Mouse (Mus musculus) midbrain, embryonic 12.5 days (tissue): ENCODE data around the gene Ndufs2. TPM values are rescaled to one million over a fixed set of nuclear protein-coding genes. Genes with fewer than 3 reads are reported as not detected.

Experiments used
- ATAC-seq: fragments of 200-750 bp; cut with Nextera tagmentation; 2 replicates; pipeline ENCODE4 v1.8.0; 2017; ENCODE audit warnings: low read depth, moderate TSS enrichment, moderate library complexity; ENCODE audit not compliant: low FRiP score
- H3K27ac ChIP-seq: fragments of 300-500 bp; sonication (generic); replicated peaks from 2 replicates; pipeline ENCODE4 v1.5.1; 2016; ENCODE audit warnings: mild to moderate bottlenecking
- H3K27me3 ChIP-seq: fragments of 300-500 bp; sonication (generic); 2 replicates; pipeline ENCODE4 v1.6.1; 2016; ENCODE audit warnings: mild to moderate bottlenecking
- H3K36me3 ChIP-seq: fragments of 300-500 bp; sonication (generic); 2 replicates; pipeline ENCODE4 v1.6.1; 2016
- H3K4me1 ChIP-seq: fragments of 300-500 bp; sonication (generic); 2 replicates; pipeline ENCODE4 v1.6.1; 2016
- H3K4me2 ChIP-seq: fragments of 300-500 bp; sonication (generic); replicated peaks from 2 replicates; pipeline ENCODE4 v1.6.1; 2016; ENCODE audit warnings: mild to moderate bottlenecking, moderate library complexity
- H3K4me3 ChIP-seq: fragments of 300-500 bp; sonication (generic); 2 replicates; pipeline ENCODE4 v1.5.1; 2016; ENCODE audit warnings: mild to moderate bottlenecking
- H3K9ac ChIP-seq: fragments of 300-500 bp; sonication (generic); replicated peaks from 2 replicates; pipeline ENCODE4 v1.6.1; 2016; ENCODE audit warnings: mild to moderate bottlenecking, moderate library complexity
- H3K9me3 ChIP-seq: fragments of 300-500 bp; sonication (generic); 2 replicates; pipeline ENCODE4 v1.6.1; 2016; ENCODE audit warnings: mild to moderate bottlenecking
- WGBS: fragments of 180-500 bp; shearing (Covaris S2); methylation state at CpG from one replicate; pipeline ENCODE4 v1.1.7; 2016; 5-methylcytosine and 5-hydroxymethylcytosine counted together
- polyA plus RNA-seq: library from polyadenylated mRNA; unstranded; fragments of >200 nt; fragmentation: Nextera tagmentation; extraction: Ambion mirVana; gene quantifications from 2 replicates; pipeline ENCODE4 v1.2.1, GENCODE M21; 2016

The Ndufs2 gene
- polyA plus RNA-seq, 1 experiment from 2014 or later = 226 TPM

DNA sequence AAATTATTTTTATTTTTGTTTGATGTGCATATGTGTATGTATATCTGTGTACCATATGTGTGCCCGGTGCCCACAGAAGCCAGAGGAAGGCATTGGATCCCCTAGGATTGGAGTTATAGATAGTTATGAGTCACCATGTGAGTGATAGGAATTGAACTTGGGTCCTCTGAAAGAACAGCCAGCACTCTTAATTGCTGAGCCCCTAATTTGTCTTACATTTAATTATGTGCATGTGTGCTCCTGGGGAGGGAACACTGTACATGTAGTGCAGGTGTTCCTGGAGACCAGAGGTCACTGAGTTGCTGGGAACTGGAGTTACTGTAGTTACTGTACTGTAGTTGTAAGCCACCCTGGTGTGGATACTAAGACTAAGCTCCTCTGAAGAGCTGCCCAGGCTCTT is 50.4 kb downstream of the Ndufs2 start:
- ATAC-seq = no peak
- 94% methylated on average over 1 of the region's 1 CpGs for WGBS
- H3K4me3 ChIP-seq = no peak overlapping the region

DNA sequence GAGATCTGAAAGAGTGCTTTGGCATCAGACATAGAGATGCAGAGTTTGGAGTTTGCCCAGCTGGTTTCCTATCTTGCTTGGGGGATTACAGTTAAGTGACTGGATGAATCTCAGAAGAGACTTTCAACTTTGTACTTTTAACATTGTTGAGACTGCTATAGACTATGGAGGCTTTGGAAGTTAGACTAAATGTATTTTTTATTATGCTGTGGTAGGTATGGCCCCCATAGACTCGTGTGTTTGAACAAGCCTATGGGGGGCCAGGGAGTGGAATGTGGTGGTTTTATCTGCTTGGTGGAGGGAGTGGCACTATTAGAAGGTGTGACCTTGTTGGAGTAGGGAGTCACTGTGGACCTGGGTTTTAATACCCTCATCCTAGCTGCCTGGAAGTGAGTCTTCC is 51.7 kb downstream of the Ndufs2 start:
- 71% methylated on average over 1 of the region's 1 CpGs for WGBS
- peaks cover 30% of the 10 kb centered on the region for H3K27me3 ChIP-seq
- no peak overlapping the region for H3K4me3 ChIP-seq
- H3K4me1 ChIP-seq = peaks cover 13% of the 10 kb centered on the region
- H3K9me3 ChIP-seq = no peaks in the 10 kb centered on the region
- ATAC-seq = no peak
- no peak overlapping the region for H3K27ac ChIP-seq
- no peak overlapping the region for H3K9ac ChIP-seq
- H3K4me2 ChIP-seq = no peak overlapping the region
- H3K36me3 ChIP-seq = no peaks in the 10 kb centered on the region

More for the DNA sequence above, 50.4 kb downstream of the Ndufs2 start:
- no peaks in the 10 kb centered on the region for H3K36me3 ChIP-seq
- no peak overlapping the region for H3K4me2 ChIP-seq
- H3K9ac ChIP-seq = no peak overlapping the region
- no peak overlapping the region for H3K27ac ChIP-seq
- no peaks in the 10 kb centered on the region for H3K9me3 ChIP-seq
- H3K4me1 ChIP-seq = peaks cover 6% of the 10 kb centered on the region
- peaks cover 17% of the 10 kb centered on the region for H3K27me3 ChIP-seq

DNA sequence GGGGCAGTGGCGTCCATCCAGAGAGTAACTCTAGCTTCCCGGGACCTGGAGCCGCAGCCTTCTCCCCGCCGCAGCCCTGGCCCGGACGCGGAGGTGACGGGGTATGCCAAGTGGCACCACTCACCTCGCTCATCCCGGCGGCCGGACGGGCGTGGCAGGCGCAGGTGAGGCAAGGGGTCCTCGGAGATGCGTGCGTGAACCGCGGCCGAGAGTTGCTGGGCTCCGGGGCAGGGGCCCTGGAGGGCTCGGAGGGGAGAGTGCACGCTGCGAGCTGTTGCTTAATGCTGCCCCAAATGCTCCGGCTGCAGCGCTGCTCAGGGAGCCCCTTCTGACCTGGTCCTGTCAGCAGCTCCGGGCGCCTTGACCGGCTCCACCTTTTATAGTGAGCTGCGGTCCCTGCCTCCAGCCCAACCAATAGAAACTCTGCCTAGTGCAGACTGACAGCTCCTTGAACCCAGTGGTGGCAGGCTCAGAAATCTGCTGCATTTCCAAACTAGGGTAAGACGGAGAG is 55.2 kb downstream of the Ndufs2 start, which contains the start of gene Pcp4l1:
Gene Pcp4l1 (minus strand): TSS at position 382 of the 511 bp plus-strand sequence.
- Histone ChIP-seq H3K4me1 (peaks cover 30% of the 10 kb centered on the region), H3K27ac (no peak within 1 kb of the TSS), H3K4me3 (peak within 1 kb of the TSS; percentile 65), H3K9ac (peak within 1 kb of the TSS; percentile 61; the same call in 1 of the 2 replicates), H3K27me3 (peaks cover 42% of the 10 kb centered on the region), H3K4me2 (peak within 1 kb of the TSS; percentile 99), H3K36me3 (no peaks in the 10 kb centered on the region), H3K9me3 (no peaks in the 10 kb centered on the region)
- under 1% methylated on average over 33 of the region's 33 CpGs for WGBS
- peak; percentile 81 for ATAC-seq

DNA sequence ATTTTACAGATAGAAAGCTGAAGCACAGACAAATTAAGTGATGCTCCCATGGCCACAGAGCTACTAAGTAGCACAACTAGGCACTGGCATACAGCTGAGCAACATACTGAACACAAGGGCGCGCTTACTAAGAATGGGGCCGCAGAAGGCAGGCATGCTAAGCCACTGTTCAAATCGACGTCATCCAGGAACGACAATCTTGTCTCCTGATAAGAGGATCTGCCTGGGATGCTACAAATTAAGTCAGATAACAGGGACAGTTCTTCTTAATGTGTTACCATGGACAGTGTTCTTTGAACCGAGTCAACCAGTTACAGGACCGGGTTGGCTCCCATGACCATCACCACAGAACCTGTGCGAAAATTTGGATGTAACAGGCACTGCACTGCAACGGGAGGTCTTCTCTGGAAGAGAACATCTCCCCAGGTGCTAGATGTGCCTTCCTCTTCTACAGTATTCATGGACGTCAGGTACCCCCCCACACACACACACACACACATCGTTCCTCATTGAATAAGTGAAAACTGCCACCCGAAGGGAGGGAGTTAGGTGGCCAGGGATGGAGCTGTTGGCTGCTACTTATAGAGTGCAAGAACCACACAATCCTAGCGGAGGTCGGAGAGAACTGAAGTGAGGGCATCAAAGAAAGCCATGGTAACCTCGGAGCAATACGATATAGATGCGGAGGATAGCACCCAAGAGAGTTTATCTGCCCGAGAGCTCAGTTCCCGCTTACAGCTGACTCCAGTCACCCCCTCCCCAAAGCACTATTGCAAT is 56.0 kb downstream of the Ndufs2 start:
- Histone ChIP-seq H3K27ac (no peak overlapping the region), H3K36me3 (no peaks in the 10 kb centered on the region), H3K4me1 (peaks cover 30% of the 10 kb centered on the region), H3K9ac (peak overlapping the region; percentile 61; the same call in 1 of the 2 replicates), H3K9me3 (no peaks in the 10 kb centered on the region), H3K4me3 (peak overlapping the region; percentile 65), H3K27me3 (peaks cover 48% of the 10 kb centered on the region), H3K4me2 (peak overlapping the region; percentile 99)
- ATAC-seq = no peak
- WGBS = 6% methylated on average over 20 of the region's 20 CpGs

DNA sequence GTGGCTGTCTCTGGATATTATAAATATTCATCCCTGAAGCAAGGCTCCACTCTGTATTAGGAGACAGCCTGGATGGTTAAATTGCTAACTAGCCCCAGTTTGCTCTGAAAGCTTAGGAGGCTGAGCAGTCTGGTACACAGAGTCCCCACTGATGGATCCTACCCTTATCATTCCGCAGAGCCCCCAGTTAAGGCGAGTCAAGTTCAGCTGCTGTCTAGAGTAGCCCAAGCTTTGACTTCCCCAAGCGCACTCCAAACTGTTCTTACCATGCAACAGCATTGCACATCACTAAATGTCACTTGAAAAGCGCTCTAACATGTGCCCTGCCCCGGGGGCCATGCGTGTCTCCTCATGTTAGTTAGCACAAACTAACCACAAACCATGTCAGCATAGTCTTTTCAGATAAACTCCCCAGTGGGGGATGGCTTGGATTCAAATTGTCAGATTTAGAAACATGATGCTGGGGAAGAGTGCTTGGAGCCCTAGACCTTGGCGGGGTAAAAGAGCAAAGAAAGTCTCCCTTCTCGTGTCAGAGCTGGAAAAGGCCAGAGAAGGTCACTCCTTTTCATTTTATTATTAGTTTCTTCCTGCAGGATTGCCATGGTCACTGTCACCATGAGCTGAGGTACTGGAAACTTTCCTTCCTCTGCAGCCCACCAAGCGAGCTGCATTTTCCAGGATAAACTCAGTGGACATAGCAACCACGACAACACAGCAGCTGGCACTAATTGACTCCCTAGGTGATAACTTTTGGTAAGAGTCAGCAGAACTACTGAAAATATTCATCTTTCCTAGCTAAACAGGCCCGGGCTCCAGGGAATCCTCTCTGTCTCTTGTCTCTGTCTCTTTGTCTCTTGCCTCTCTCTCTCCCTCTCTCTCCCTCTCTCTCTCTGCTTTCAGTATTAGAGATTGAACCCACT is 57.0 kb downstream of the Ndufs2 start:
- no peak overlapping the region for H3K27ac ChIP-seq
- peak overlapping the region; percentile 52 for H3K4me2 ChIP-seq
- H3K4me3 ChIP-seq = 0 out of 2 replicates have a peak overlapping the region, but pooled peaks have one; percentile 1
- 22% methylated on average over 11 of the region's 11 CpGs for WGBS
- no peak; the same call in 1 of the 2 replicates for ATAC-seq
- peaks cover 48% of the 10 kb centered on the region for H3K27me3 ChIP-seq
- peaks cover 38% of the 10 kb centered on the region for H3K4me1 ChIP-seq
- no peaks in the 10 kb centered on the region for H3K9me3 ChIP-seq
- H3K36me3 ChIP-seq = no peaks in the 10 kb centered on the region
- H3K9ac ChIP-seq = no peak overlapping the region

DNA sequence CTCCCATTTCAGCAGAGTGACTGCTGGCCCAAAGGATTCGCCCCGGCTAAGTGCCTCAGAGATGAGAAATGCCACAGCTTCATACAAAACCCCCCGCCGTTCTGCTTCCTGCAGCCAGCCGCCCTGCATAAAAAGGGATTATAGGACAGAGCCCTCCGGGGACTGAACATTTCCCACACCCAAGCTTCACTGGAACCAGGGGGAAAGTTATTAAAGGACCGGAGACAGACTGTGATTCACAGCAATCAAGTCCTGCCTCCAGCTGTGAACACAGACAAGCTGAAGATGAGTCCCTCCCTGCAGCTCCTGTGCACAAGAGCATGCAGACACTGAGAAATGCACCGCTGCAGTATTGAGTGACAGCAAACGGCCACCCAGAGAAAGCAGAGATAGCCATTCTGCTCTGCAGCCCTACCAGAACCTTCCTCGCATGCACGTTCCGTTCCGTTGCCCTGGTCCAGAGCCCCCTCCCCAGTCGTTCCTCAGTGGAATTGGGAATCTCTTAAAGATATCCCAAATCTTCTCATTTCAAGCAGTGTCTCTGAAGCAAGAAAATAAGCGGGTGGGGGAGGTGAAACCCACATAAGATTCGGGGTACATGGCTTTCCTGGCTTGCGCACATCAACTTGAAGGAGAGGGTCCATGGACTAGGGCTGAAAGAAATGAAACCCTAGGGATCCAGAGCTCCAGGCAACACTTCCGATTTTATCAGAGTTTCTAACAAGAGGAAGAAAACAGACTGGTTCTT is 57.9 kb downstream of the Ndufs2 start:
- H3K4me1 ChIP-seq = peaks cover 47% of the 10 kb centered on the region

DNA sequence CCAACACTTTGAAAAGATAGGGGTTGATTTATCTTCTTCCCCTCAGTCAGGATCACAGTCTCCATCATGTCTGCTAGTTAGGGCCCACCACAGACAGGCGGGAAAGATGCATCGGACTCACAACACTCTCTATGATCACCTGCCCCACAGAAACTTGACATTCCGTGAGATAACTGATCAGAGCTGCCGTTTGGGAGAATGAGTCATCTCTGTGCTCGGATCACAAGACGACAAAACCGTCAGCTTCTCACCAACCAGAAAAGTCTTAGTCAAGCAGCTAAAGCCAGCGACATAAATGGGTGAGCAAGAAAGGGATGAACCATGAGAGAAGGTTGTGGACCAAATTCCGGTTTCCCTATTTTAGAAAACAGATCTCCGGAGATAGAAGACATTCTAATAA is 58.9 kb downstream of the Ndufs2 start:
- Histone ChIP-seq H3K27ac (0 out of 2 replicates have a peak overlapping the region, but pooled peaks have one; percentile 66), H3K9me3 (no peaks in the 10 kb centered on the region), H3K4me3 (no peak overlapping the region), H3K9ac (no peak overlapping the region), H3K27me3 (peaks cover 39% of the 10 kb centered on the region), H3K4me1 (peaks cover 51% of the 10 kb centered on the region), H3K4me2 (peak overlapping the region; percentile 52; the same call in 1 of the 2 replicates), H3K36me3 (no peaks in the 10 kb centered on the region)
- no peak for ATAC-seq
- 48% methylated on average over 10 of the region's 10 CpGs for WGBS

More for the DNA sequence above, 57.9 kb downstream of the Ndufs2 start:
- Histone ChIP-seq H3K9ac (peak overlapping the region; percentile 35), H3K27me3 (peaks cover 44% of the 10 kb centered on the region), H3K36me3 (no peaks in the 10 kb centered on the region), H3K4me2 (peak overlapping the region; percentile 52), H3K9me3 (no peaks in the 10 kb centered on the region), H3K4me3 (peak overlapping the region; percentile 20), H3K27ac (peak overlapping the region; percentile 66)
- WGBS = 3% methylated on average over 18 of the region's 18 CpGs
- ATAC-seq = peak; percentile 27

DNA sequence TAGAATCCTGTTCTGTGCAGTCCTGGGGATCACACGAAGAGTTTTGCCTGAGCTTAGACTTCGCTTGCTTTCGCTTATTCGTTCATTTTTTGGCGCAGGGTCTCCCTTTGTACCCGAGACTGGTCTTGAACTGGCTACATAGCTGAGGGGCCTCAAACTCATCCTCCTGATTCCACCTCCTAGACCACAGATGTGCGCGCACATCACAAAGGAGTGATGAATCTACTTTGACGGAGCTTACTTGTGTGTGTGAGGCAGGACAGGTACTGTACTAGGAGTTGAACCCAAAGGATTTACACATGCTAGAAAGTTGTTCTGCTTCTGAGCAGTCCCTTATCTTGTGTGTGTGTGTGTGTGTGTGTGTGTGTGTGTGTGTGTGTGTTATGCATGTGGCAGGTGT is 60.4 kb downstream of the Ndufs2 start:
- no peaks in the 10 kb centered on the region for H3K9me3 ChIP-seq
- no peak for ATAC-seq
- H3K27me3 ChIP-seq = peaks cover 31% of the 10 kb centered on the region
- H3K27ac ChIP-seq = no peak overlapping the region
- no peaks in the 10 kb centered on the region for H3K36me3 ChIP-seq
- H3K4me1 ChIP-seq = peaks cover 46% of the 10 kb centered on the region
- 96% methylated on average over 9 of the region's 9 CpGs for WGBS
- H3K4me2 ChIP-seq = no peak overlapping the region
- H3K4me3 ChIP-seq = no peak overlapping the region
- no peak overlapping the region for H3K9ac ChIP-seq

DNA sequence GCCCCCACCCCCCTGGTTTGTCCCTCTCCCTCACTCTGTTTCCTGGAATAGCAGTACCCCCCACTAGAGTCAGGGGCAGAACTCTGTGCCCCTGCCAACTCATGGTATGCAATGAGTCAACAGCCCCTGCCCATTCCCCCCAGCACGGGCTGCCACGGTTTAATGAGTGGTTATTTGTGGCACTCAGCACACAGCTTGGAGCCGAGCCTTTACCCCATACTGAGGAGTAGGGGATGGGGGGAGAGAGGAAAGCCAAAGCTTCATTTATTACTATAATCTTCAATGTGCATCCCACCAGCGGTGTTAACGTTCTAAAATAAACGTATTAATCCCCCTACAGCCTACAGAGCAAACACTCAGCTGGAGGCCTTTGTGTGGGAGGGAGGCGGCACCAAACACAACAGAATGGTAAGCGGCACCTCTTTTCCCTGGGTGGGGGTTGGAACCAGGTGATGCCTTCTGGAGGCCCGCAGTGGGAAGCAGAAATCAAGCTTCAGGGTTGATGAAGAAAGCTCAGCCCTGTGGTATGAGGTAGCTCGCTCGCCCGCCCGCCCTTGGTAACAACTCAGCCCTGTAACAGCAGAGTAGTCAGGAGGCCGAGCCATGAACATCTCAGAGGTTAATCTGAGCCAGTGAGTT is 61.6 kb downstream of the Ndufs2 start:
- H3K4me1 ChIP-seq = peaks cover 38% of the 10 kb centered on the region
- peak overlapping the region; percentile 22 for H3K4me2 ChIP-seq
- ATAC-seq = peak; percentile 31; the same call in 1 of the 2 replicates

DNA sequence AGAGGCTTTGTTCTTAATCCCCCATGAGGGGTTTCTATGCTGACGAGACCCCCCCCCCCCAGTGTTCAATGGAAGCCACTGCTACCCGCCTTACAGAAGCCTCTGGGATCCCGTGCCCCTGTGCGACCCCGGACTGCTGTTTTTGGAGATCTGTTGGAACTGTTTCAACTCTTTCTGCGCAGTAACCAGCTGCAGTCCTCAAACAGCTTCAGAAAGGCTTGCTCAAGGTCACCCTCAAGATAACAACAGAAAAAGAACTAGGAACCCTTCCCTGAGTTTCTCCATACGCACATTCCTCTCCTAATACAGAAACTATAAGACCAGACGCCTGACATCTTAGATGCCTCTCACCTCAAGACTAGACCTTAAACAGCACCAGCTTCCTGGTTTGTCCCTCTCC is 62.1 kb downstream of the Ndufs2 start:
- no peak overlapping the region for H3K4me3 ChIP-seq
- no peak overlapping the region for H3K9ac ChIP-seq
- 6% methylated on average over 8 of the region's 8 CpGs for WGBS
- peaks cover 37% of the 10 kb centered on the region for H3K4me1 ChIP-seq
- H3K27ac ChIP-seq = peak overlapping the region; percentile 58
- H3K27me3 ChIP-seq = peaks cover 13% of the 10 kb centered on the region
- H3K9me3 ChIP-seq = no peaks in the 10 kb centered on the region
- no peak for ATAC-seq
- H3K4me2 ChIP-seq = peak overlapping the region; percentile 22
- H3K36me3 ChIP-seq = no peaks in the 10 kb centered on the region

More for the DNA sequence above, 61.6 kb downstream of the Ndufs2 start:
- Histone ChIP-seq H3K36me3 (no peaks in the 10 kb centered on the region), H3K27ac (peak overlapping the region; percentile 58), H3K27me3 (peaks cover 19% of the 10 kb centered on the region), H3K9me3 (no peaks in the 10 kb centered on the region), H3K9ac (no peak overlapping the region), H3K4me3 (no peak overlapping the region)
- 16% methylated on average over 14 of the region's 14 CpGs for WGBS
